Mouse (Mus musculus) kidney, embryonic 14.5 days (tissue): ENCODE measurements at regions not wholly inside any gene's neighbourhood (a gene's known extent, or its start where the extent isn't known, plus 50 kb on each side); places are given as distances from the start of the nearest gene placed in this dataset.

Source experiments
- ATAC-seq: fragments of 200-750 bp; cut with Nextera tagmentation; 2 replicates; pipeline ENCODE4 v1.8.0; 2017; ENCODE audit warnings: moderate number of reproducible peaks, mild to moderate bottlenecking, moderate TSS enrichment, moderate library complexity; ENCODE audit not compliant: low FRiP score, low TSS enrichment
- H3K27ac ChIP-seq: fragments of 300-500 bp; sonication (generic); 2 replicates; pipeline ENCODE4 v1.5.1; 2014; ENCODE audit warnings: low read depth, mild to moderate bottlenecking, low read length, moderate library complexity, mixed read lengths
- H3K27me3 ChIP-seq: fragments of 300-500 bp; sonication (generic); 2 replicates; pipeline ENCODE4 v1.6.1; 2014; ENCODE audit warnings: mild to moderate bottlenecking, low read length; ENCODE audit not compliant: control insufficient read depth, insufficient read depth
- H3K36me3 ChIP-seq: fragments of 300-500 bp; sonication (generic); 2 replicates; pipeline ENCODE4 v1.6.1; 2014; ENCODE audit warnings: low read length, mixed read lengths; ENCODE audit not compliant: control insufficient read depth, insufficient read depth
- H3K4me1 ChIP-seq: fragments of 300-500 bp; sonication (generic); 2 replicates; pipeline ENCODE4 v1.6.1; 2014; ENCODE audit warnings: low read length, mixed read lengths; ENCODE audit not compliant: control insufficient read depth, insufficient read depth
- H3K4me2 ChIP-seq: fragments of 300-500 bp; sonication (generic); replicated peaks from 2 replicates; pipeline ENCODE4 v1.6.1; 2014; ENCODE audit warnings: low read depth, mild to moderate bottlenecking, low read length
- H3K4me3 ChIP-seq: fragments of 300-500 bp; sonication (generic); 2 replicates; pipeline ENCODE4 v1.5.1; 2014; ENCODE audit warnings: mild to moderate bottlenecking, low read length
- H3K9ac ChIP-seq: fragments of 300-500 bp; sonication (generic); 2 replicates; pipeline ENCODE4 v1.6.1; 2014; ENCODE audit warnings: low read depth, mild to moderate bottlenecking, low read length, moderate library complexity
- H3K9me3 ChIP-seq: fragments of 300-500 bp; sonication (generic); 2 replicates; pipeline ENCODE4 v1.6.1; 2016; ENCODE audit warnings: low read length; ENCODE audit not compliant: control insufficient read depth
- WGBS: fragments of 180-500 bp; shearing (Covaris S2); extraction: QIAGEN DNeasy Blood & Tissue Kit; methylation state at CpG from one replicate; pipeline ENCODE4 v1.1.7; 2014; 5-methylcytosine and 5-hydroxymethylcytosine counted together

DNA sequence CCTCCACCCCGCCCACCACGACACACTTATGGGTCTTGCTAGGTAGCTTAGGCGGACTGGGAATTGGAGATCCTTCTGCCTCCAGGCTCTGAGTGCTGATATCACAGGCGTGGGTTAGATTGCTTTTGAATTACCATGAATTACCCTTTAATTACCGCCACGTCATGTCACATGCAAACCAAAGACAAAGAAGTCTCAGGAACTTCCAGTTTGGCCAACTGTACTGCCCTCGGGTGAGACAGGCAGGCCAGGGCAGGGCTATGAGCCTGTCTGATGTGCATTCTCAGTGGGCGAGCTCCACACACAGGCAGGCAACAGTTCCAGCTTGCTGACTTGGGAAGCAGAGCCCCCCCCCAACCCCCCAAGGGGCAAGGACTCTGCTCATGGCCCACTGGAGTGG, 101.3 kb upstream of the Slc22a23 start:
- no peak overlapping the region for H3K9ac ChIP-seq
- H3K27me3 ChIP-seq, result no peaks in the 10 kb centered on the region
- H3K4me3 ChIP-seq, result no peak overlapping the region
- H3K27ac ChIP-seq, result no peak overlapping the region
- no peak overlapping the region for H3K4me2 ChIP-seq
- no peaks in the 10 kb centered on the region for H3K9me3 ChIP-seq
- no peaks in the 10 kb centered on the region for H3K4me1 ChIP-seq
- H3K36me3 ChIP-seq, result no peaks in the 10 kb centered on the region
- no peak for ATAC-seq
- WGBS, result 63% methylated on average over 8 of the region's 8 CpGs

DNA sequence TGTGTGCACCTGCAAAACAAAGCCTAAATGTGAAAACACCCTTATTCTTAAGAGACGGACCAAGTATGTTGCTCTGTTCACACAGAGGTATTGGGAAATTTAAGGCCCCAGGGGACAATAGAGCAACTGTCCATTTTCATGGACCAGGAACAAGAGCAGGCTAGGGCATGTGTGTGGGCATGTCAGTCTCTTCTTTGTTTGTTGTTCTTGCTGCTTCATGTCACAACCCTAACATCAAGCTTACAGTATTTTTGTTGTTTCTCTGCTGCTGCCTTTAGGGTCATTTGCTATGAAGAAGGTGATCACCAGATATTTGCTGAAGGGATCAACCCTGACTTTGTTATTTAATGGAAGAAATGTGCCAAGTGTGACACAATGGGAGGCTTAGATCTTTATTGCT, 96.4 kb upstream of the Slc22a23 start:
- ATAC-seq, result no peak

DNA sequence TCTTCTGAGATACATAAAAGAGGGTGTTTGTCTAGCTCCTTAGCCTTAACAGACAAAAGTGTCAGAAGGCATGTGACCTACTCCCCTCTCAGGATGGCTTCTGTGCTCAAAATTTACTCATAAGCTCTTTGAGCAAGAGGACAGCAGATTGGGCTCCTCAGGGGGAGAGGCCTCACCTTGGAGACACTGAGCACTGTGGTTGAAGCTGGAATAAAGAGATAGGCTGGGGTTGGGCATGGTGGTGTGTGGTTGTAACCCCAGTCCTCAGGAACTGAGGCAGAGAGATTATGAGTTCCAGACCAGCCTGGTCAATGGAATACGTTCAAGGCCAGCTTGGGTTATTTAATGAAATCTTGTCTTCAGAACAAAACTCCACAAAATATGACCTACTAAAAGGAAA, 82.5 kb upstream of the Slc22a23 start:
- Histone ChIP-seq H3K9me3 (no peaks in the 10 kb centered on the region), H3K27me3 (no peaks in the 10 kb centered on the region), H3K9ac (no peak overlapping the region), H3K36me3 (no peaks in the 10 kb centered on the region), H3K4me3 (no peak overlapping the region), H3K4me2 (no peak overlapping the region), H3K27ac (no peak overlapping the region), H3K4me1 (no peaks in the 10 kb centered on the region)
- WGBS, result 86% methylated on average over 1 of the region's 1 CpGs
- no peak for ATAC-seq

More for the DNA sequence above, 96.4 kb upstream of the Slc22a23 start:
- Histone ChIP-seq H3K27me3 (no peaks in the 10 kb centered on the region), H3K4me2 (no peak overlapping the region), H3K9me3 (no peaks in the 10 kb centered on the region), H3K9ac (no peak overlapping the region), H3K36me3 (no peaks in the 10 kb centered on the region), H3K4me3 (no peak overlapping the region), H3K4me1 (0 out of 2 replicates have a peak, but pooled peaks cover 4% of the 10 kb centered on the region), H3K27ac (no peak overlapping the region)
- 40% methylated on average over 1 of the region's 1 CpGs for WGBS

DNA sequence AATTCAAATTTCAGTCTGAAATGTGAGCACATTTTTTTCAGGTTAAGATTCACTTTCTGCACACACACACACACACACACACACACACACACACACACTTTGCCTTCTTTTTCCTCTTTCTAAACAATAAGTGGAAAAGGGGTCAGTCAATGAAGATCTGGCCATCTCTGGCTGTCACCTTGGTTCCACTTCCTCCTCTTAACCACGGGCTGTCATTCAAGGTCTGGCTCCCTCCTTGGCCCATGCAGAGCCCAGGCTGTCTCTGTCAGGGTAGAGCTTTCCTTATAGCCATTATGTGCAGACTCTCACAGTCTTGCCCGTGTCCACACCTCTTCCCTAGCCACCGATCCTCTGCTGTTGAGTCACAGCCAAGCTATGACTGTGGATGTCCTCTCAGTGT, 79.9 kb upstream of the Slc22a23 start:
- no peak overlapping the region for H3K27ac ChIP-seq
- no peak for ATAC-seq
- no peak overlapping the region for H3K4me3 ChIP-seq
- H3K4me1 ChIP-seq, result no peaks in the 10 kb centered on the region
- no peaks in the 10 kb centered on the region for H3K9me3 ChIP-seq
- H3K27me3 ChIP-seq, result no peaks in the 10 kb centered on the region
- H3K9ac ChIP-seq, result no peak overlapping the region
- 80% methylated on average over 3 of the region's 3 CpGs for WGBS
- H3K4me2 ChIP-seq, result no peak overlapping the region
- no peaks in the 10 kb centered on the region for H3K36me3 ChIP-seq

DNA sequence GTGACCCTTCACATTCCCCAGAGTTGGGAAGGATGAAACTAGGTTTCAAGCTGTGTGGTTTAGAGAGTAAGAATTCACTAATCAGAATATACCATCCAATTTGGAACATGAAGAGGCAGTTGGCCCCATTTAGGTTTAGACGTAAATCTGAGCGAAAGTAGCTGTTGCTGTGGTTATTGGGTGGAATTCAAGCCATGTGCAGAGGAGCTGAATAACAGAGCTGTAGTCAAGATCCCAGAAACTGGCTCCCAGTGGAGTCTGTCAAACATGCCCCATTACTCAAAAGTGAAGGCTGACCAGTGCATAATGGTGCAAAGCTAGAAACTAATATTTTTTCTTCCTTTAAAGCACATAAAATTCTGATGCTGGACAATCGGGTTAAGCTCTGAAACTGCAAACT, 76.7 kb upstream of the Slc22a23 start:
- no peaks in the 10 kb centered on the region for H3K36me3 ChIP-seq
- H3K9ac ChIP-seq, result no peak overlapping the region
- H3K4me3 ChIP-seq, result no peak overlapping the region
- no peaks in the 10 kb centered on the region for H3K27me3 ChIP-seq
- 56% methylated on average over 3 of the region's 3 CpGs for WGBS
- peak; percentile 62; the same call in 1 of the 2 replicates for ATAC-seq
- no peaks in the 10 kb centered on the region for H3K4me1 ChIP-seq
- no peak overlapping the region for H3K4me2 ChIP-seq
- H3K27ac ChIP-seq, result no peak overlapping the region
- no peaks in the 10 kb centered on the region for H3K9me3 ChIP-seq

DNA sequence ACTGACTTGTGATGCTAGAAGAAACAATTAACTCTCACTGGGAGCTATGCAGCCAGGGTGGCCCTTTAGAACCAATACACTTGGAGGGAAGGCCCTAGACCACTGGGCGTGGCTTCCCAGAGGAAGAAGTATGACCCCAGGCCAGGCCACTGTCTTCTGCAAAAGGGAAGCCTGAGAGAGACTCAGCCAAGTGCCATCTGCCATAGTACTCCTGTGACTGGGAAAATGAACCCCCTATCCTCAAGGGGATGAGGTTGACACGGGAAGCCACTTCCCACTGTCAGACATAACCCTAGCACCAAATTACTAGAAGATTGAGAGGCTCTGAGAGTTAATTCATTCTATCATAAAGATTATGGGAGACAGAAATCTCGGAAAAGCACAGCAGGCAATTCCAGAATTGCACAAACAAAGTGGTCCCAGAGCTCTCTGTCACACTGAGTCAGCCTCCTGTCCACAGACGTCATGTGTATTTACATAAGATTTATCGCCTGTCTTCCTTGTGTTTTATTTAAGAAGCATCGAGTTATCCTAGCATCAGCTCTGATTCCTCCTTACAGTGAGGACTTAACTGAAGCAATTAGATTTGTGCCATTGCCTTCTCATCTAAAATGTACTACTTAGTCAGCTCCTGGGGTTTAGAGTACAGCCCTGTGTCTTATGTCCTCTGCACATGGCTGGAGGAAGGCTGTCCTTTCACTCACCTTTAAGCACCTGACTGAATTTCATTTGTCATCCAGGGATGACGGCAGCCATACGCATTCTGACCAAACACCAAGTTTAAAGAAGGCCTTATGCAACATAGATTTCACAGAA, 75.6 kb upstream of the Slc22a23 start:
- H3K4me1 ChIP-seq, result no peaks in the 10 kb centered on the region
- ATAC-seq, result no peak
- H3K4me2 ChIP-seq, result no peak overlapping the region
- H3K27ac ChIP-seq, result no peak overlapping the region
- no peaks in the 10 kb centered on the region for H3K9me3 ChIP-seq
- no peaks in the 10 kb centered on the region for H3K27me3 ChIP-seq
- H3K4me3 ChIP-seq, result no peak overlapping the region
- WGBS, result 57% methylated on average over 8 of the region's 8 CpGs
- no peak overlapping the region for H3K9ac ChIP-seq
- no peaks in the 10 kb centered on the region for H3K36me3 ChIP-seq

DNA sequence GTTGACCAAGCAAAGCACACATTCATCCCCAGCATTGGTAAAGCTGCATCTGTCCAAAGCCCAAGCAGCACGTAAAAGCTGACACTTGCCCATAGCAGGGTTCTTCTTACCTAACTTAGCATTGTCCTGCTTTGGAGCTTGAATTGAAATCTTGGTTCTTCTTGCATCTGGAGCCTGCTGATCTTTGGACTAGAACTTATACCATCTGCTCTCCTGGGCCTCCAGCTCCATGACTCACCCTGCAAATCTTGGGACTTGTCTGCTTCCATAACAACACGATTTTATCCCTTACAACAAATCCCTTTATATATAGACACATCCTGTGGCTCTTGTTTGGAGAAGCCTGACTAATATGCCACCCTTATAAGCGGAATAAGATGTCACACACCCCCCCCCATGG, 74.1 kb upstream of the Slc22a23 start:
- no peaks in the 10 kb centered on the region for H3K4me1 ChIP-seq
- no peak for ATAC-seq
- 81% methylated on average over 3 of the region's 3 CpGs for WGBS

DNA sequence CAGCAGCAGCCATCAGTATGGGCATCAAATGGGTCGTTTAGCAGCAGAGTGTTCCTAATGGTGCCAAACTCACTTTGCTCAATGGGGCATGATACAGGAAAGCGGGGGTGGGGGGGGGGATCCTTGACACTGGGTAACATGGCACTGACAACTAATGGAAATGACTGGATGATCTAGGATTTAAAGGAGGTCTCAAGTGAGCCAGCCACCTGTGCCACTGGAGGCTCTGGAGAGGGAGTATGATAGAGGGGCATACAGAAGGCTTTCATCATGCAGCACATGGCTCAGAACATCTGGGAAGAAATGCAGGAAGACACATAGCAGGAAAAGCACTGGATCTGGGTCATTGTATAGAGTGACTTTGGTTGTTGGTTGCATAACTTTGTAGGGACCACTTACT, 71.6 kb upstream of the Slc22a23 start:
- H3K9me3 ChIP-seq, result no peaks in the 10 kb centered on the region
- ATAC-seq, result peak; percentile 49; the same call in 1 of the 2 replicates
- no peaks in the 10 kb centered on the region for H3K27me3 ChIP-seq
- H3K36me3 ChIP-seq, result no peaks in the 10 kb centered on the region
- no peak overlapping the region for H3K9ac ChIP-seq
- no peak overlapping the region for H3K4me3 ChIP-seq
- no peaks in the 10 kb centered on the region for H3K4me1 ChIP-seq
- H3K27ac ChIP-seq, result no peak overlapping the region
- H3K4me2 ChIP-seq, result no peak overlapping the region
- 29% methylated on average over 2 of the region's 2 CpGs for WGBS

More for the DNA sequence above, 74.1 kb upstream of the Slc22a23 start:
- no peak overlapping the region for H3K4me3 ChIP-seq
- no peak overlapping the region for H3K4me2 ChIP-seq
- H3K9me3 ChIP-seq, result no peaks in the 10 kb centered on the region
- no peaks in the 10 kb centered on the region for H3K36me3 ChIP-seq
- no peak overlapping the region for H3K27ac ChIP-seq
- no peak overlapping the region for H3K9ac ChIP-seq
- H3K27me3 ChIP-seq, result no peaks in the 10 kb centered on the region

DNA sequence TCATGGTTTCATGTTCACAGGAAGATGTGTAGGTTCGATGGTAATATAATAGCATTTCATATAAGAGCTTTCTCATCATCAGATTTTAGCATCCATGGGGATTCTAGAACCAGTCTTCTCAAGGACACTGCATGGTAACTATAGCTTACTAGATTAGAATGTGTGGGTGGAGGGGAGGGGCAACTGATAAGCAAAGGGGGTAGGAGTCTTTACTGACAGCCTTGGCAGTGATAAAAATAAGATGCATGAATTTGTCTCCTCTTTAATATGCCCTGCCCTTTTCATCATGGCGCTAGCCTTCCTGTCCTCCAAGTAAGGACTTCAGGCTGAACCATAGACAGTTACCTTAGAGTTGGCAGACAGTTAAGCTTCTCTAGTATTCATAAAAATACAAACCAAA, 69.6 kb upstream of the Slc22a23 start:
- Histone ChIP-seq H3K27ac (no peak overlapping the region), H3K4me1 (no peaks in the 10 kb centered on the region), H3K27me3 (no peaks in the 10 kb centered on the region), H3K9me3 (no peaks in the 10 kb centered on the region), H3K36me3 (no peaks in the 10 kb centered on the region), H3K4me2 (no peak overlapping the region), H3K9ac (no peak overlapping the region), H3K4me3 (no peak overlapping the region)
- ATAC-seq, result no peak
- WGBS, result 88% methylated on average over 2 of the region's 2 CpGs
